Mouse (Mus musculus) intestine, embryonic 14.5 days (tissue): ENCODE measurements around the gene Ap4s1. TPM values are rescaled to one million over a fixed set of nuclear protein-coding genes. Genes with fewer than 3 reads are reported as not detected.
A peak's percentile ranks its signal among the peaks of the same experiment; 100 is the strongest.

Source experiments
- ATAC-seq: fragments of 200-750 bp; cut with Nextera tagmentation; replicated peaks from 2 replicates; pipeline ENCODE4 v1.8.0; 2017; ENCODE audit warnings: low read depth, moderate number of reproducible peaks, moderate TSS enrichment, moderate library complexity; ENCODE audit not compliant: low FRiP score, low TSS enrichment
- DNase-seq: peaks from one replicate; pipeline ENCODE4 v3.0.0-alpha.2; 2018; ENCODE audit warnings: low spot score
- H3K27ac ChIP-seq: fragments of 300-500 bp; sonication (generic); 2 replicates; pipeline ENCODE4 v1.5.1; 2014; ENCODE audit warnings: low read depth, mild to moderate bottlenecking, control low read depth
- H3K27me3 ChIP-seq: fragments of 300-500 bp; sonication (generic); replicated peaks from 2 replicates; pipeline ENCODE4 v1.6.1; 2014; ENCODE audit warnings: low read length, control low read depth; ENCODE audit not compliant: control insufficient read depth, insufficient read depth
- H3K36me3 ChIP-seq: fragments of 300-500 bp; sonication (generic); 2 replicates; pipeline ENCODE4 v1.6.1; 2014; ENCODE audit warnings: low read length, control low read depth; ENCODE audit not compliant: control insufficient read depth, insufficient read depth
- H3K4me1 ChIP-seq: fragments of 300-500 bp; sonication (generic); replicated peaks from 2 replicates; pipeline ENCODE4 v1.6.1; 2014; ENCODE audit warnings: low read length, control low read depth, mixed read lengths; ENCODE audit not compliant: control insufficient read depth, insufficient read depth
- H3K4me2 ChIP-seq: fragments of 300-500 bp; sonication (generic); 2 replicates; pipeline ENCODE4 v1.6.1; 2014; ENCODE audit warnings: low read length
- H3K4me3 ChIP-seq: fragments of 300-500 bp; sonication (generic); 2 replicates; pipeline ENCODE4 v1.5.1; 2014; ENCODE audit warnings: low read depth, low read length, control low read depth, mixed read lengths
- H3K9ac ChIP-seq: fragments of 300-500 bp; sonication (generic); 2 replicates; pipeline ENCODE4 v1.6.1; 2014; ENCODE audit warnings: mild to moderate bottlenecking, low read length
- H3K9me3 ChIP-seq: fragments of 300-500 bp; sonication (generic); 2 replicates; pipeline ENCODE4 v1.6.1; 2016; ENCODE audit warnings: low read length, control low read depth; ENCODE audit not compliant: control insufficient read depth
- WGBS: fragments of 180-500 bp; shearing (Covaris S2); extraction: QIAGEN DNeasy Blood & Tissue Kit; methylation state at CpG from one replicate; pipeline ENCODE4 v1.1.7; 2014; 5-methylcytosine and 5-hydroxymethylcytosine counted together
- polyA plus RNA-seq: library from polyadenylated mRNA; unstranded; fragments of >200 nt; fragmentation: Nextera tagmentation; extraction: Ambion mirVana; gene quantifications from 2 replicates; pipeline ENCODE4 v1.2.1, GENCODE M21; 2014

The Ap4s1 gene
- polyA plus RNA-seq, 1 experiment from 2014 or later: 31.5 TPM

DNA sequence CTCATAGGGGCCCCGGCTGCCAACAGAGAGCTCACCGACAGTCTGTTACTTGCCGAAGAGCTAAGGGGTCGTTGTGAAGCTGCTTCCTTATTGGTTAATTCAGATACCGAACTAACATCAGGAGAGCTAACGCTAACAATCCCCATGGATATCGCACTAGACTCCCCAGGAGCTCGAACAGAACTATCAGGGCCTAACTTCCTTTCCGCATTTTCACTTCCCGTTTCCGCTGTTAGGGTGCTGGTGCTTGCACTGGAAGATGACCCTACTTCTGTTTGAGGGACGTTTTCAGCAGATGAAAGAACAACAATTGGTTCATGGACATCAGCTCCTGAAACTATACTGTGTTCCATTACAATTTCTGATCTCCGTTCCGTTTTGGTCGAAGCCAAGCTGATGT lies 77.9 kb downstream of the Ap4s1 start:
- H3K4me3 ChIP-seq: no peak overlapping the region
- no peak for ATAC-seq
- WGBS: 94% methylated on average over 15 of the region's 15 CpGs
- H3K9ac ChIP-seq: no peak overlapping the region
- H3K36me3 ChIP-seq: peaks cover 83% of the 10 kb centered on the region
- no peaks in the 10 kb centered on the region for H3K9me3 ChIP-seq
- no peaks in the 10 kb centered on the region for H3K4me1 ChIP-seq
- H3K27me3 ChIP-seq: no peaks in the 10 kb centered on the region
- DNase-seq: no peak
- no peak overlapping the region for H3K4me2 ChIP-seq
- H3K27ac ChIP-seq: no peak overlapping the region

- ATAC-seq (no peak), DNase-seq (peak; percentile 56)
- no peak overlapping the region for H3K9ac ChIP-seq
- no peak overlapping the region for H3K27ac ChIP-seq
- H3K27me3 ChIP-seq: no peaks in the 10 kb centered on the region
- WGBS: 94% methylated on average over 7 of the region's 7 CpGs
- H3K4me3 ChIP-seq: no peak overlapping the region
- no peak overlapping the region for H3K4me2 ChIP-seq
- peaks cover 95% of the 10 kb centered on the region for H3K36me3 ChIP-seq
- H3K4me1 ChIP-seq: no peaks in the 10 kb centered on the region
- no peaks in the 10 kb centered on the region for H3K9me3 ChIP-seq
Measured at GRCm38 (mm10) chr12:51784842-51785241, 94.0 kb downstream of the Ap4s1 start.

Other genes starting within 250 kb of the Ap4s1 start
- 1.0 and 1.9 TPM in 2 replicates for gene Coch, start 97.7 kb upstream of the Ap4s1 start, polyA plus RNA-seq
- 48.6 and 50.6 TPM in 2 replicates for gene Strn3, start 864 bp downstream of the Ap4s1 start, polyA plus RNA-seq
- gene Hectd1, start 138.5 kb downstream of the Ap4s1 start, polyA plus RNA-seq: 41.1 and 43.3 TPM in 2 replicates